Comparison of ENCODE assay signal across 21 mouse cellular contexts in genomic region chr12:95119223-95119952, GRCm38 (mm10).
"Had no signal": no experiment of that assay in that cellular context is flagged by ENCODE, and none has a peak within 500 bp of the region (broad histone marks: within the 10 kb centered on the region; RNA-seq: fewer than 3 reads in every experiment).

No protein-coding gene starts in this region.

- H3K9ac ChIP-seq: limb, embryonic 12.5 days; limb, embryonic 15.5 days; liver, embryonic 14.5 days; liver, postnatal 0 days; lung, embryonic 14.5 days; midbrain, embryonic 15.5 days; neural tube, embryonic 13.5 days had no signal

- H3K4me3 ChIP-seq: limb, embryonic 12.5 days; limb, embryonic 15.5 days; midbrain, embryonic 15.5 days; myocyte; neural tube, embryonic 13.5 days had no signal

- H3K27ac ChIP-seq: limb, embryonic 12.5 days; limb, embryonic 15.5 days; liver, embryonic 14.5 days; macrophage; midbrain, embryonic 15.5 days; neural tube, embryonic 13.5 days had no signal

- H3K27me3 ChIP-seq: limb, embryonic 12.5 days; limb, embryonic 15.5 days; midbrain, embryonic 15.5 days; neural tube, embryonic 13.5 days had no signal

- H3K9me3 ChIP-seq: limb, embryonic 12.5 days; limb, embryonic 15.5 days; midbrain, embryonic 15.5 days; neural tube, embryonic 13.5 days had no signal

- H3K4me1 ChIP-seq: limb, embryonic 12.5 days; limb, embryonic 15.5 days; midbrain, embryonic 15.5 days; neural tube, embryonic 13.5 days had no signal

- H3K4me2 ChIP-seq: limb, embryonic 12.5 days; limb, embryonic 15.5 days; liver, embryonic 11.5 days; lung, embryonic 14.5 days; midbrain, embryonic 15.5 days; neural tube, embryonic 13.5 days had no signal

- H3K36me3 ChIP-seq: limb, embryonic 12.5 days; limb, embryonic 15.5 days; midbrain, embryonic 15.5 days; neural tube, embryonic 13.5 days had no signal

- DNase-seq: kidney, adult 9 months; kidney, postnatal 14 days; kidney, postnatal 4 days; left cerebral cortex, postnatal 4 days; liver, postnatal 0 days; lung, embryonic 14.5 days; retina, postnatal 1 day; right cerebral cortex, postnatal 25 days; spleen, adult 18-20 months; thymus, adult 18-20 months; thymus, postnatal 14 days; thymus, postnatal 4 days had no signal

- ATAC-seq: liver, postnatal 0 days; lung, postnatal 0 days; midbrain, embryonic 15.5 days had no signal
